In the genomic region with DNA sequence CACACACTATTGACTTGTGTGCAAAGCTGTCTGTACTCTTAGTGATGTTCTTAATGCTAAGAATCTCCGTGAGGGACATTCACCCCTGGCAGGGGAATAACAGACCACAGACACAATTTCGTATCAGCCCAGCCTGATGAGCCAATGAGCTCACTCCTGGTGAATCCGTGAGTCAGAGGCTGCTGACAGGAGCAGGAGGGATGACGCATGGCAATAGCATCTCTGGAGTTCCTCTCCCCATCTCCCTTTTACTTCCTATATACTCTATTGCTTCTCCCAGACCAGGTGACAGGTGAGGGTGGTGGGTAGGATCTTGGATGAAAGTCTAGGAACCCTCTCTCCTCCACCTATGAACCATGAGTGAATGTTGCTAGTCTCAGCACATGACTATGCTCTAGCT, we compare ENCODE assay signal across 19 mouse cellular contexts. TPM values are rescaled to one million over a fixed set of nuclear protein-coding genes. Genes with fewer than 3 reads are reported as not detected.
DNase-seq lines count a peak whose midpoint lies in the region; ATAC-seq lines count a peak whose summit lies in the region.
"Had no signal": no experiment of that assay in that cellular context is flagged by ENCODE, and none has a peak within 500 bp of the region (broad histone marks: within the 10 kb centered on the region; RNA-seq: fewer than 3 reads in every experiment).

No protein-coding gene starts in this region.

- 43% methylated on average over 4 of the region's 4 CpGs for WGBS in intestine, embryonic 14.5 days

- peak; percentile 53 for DNase-seq in adrenal gland, adult 2 months
- DNase-seq in adrenal gland, postnatal 4 days (ENCODE audit: low spot score in 2 of 2): no peak
- DNase-seq in 3134 (ENCODE audit: extremely low read depth, insufficient read length, low spot score): peak; percentile 88
- DNase-seq in adrenal gland, adult 8-10 months: peak; percentile 5
- no peak for DNase-seq in intestine, embryonic 14.5 days (ENCODE audit: low spot score)
- no peak for DNase-seq in natural killer cell, adult 2 months (ENCODE audit: low spot score in 2 of 2)
- DNase-seq in lung, postnatal 4 days: no peak
- DNase-seq in B cell, adult 2 months: no peak
- DNase-seq: cerebellum, adult 9-11 months; gastrocnemius, postnatal 25 days; kidney, adult 18-20 months; kidney, postnatal 25 days; lung, postnatal 10 days; right cerebral cortex, postnatal 14 days; thymus, postnatal 25 days had no signal

- no peaks in the 10 kb centered on the region for H3K27me3 ChIP-seq in intestine, embryonic 14.5 days (replicated peaks; ENCODE audit: control insufficient read depth, insufficient read depth, low read length)
- H3K27me3 ChIP-seq: hindbrain, embryonic 13.5 days; liver, embryonic 15.5 days; neural tube, embryonic 12.5 days had no signal

- no peaks in the 10 kb centered on the region for H3K36me3 ChIP-seq in intestine, embryonic 14.5 days (ENCODE audit: control insufficient read depth, insufficient read depth, low read length)
- H3K36me3 ChIP-seq: hindbrain, embryonic 13.5 days; liver, embryonic 15.5 days; neural tube, embryonic 12.5 days had no signal

- no peak overlapping the region for H3K4me2 ChIP-seq in intestine, embryonic 14.5 days (ENCODE audit: low read length)
- H3K4me2 ChIP-seq: hindbrain, embryonic 13.5 days; liver, embryonic 15.5 days; neural tube, embryonic 12.5 days had no signal

- H3K9ac ChIP-seq in intestine, embryonic 14.5 days (ENCODE audit: low read length): no peak overlapping the region
- H3K9ac ChIP-seq: hindbrain, embryonic 13.5 days; liver, embryonic 15.5 days; neural tube, embryonic 12.5 days had no signal

- ATAC-seq in intestine, embryonic 14.5 days (replicated peaks; ENCODE audit: low FRiP score, low TSS enrichment, low read depth): 0 out of 2 replicates have a peak, but pooled peaks have one; percentile 43
- ATAC-seq: midbrain, embryonic 16.5 days had no signal

- H3K4me1 ChIP-seq in intestine, embryonic 14.5 days (replicated peaks; ENCODE audit: control insufficient read depth, insufficient read depth, low read length): no peaks in the 10 kb centered on the region
- H3K4me1 ChIP-seq: hindbrain, embryonic 13.5 days; liver, embryonic 15.5 days; neural tube, embryonic 12.5 days had no signal

- no peaks in the 10 kb centered on the region for H3K9me3 ChIP-seq in intestine, embryonic 14.5 days (ENCODE audit: control insufficient read depth, low read length)
- H3K9me3 ChIP-seq: hindbrain, embryonic 13.5 days; liver, embryonic 15.5 days; neural tube, embryonic 12.5 days had no signal

- no peak overlapping the region for H3K4me3 ChIP-seq in intestine, embryonic 14.5 days (ENCODE audit: low read depth, low read length)
- H3K4me3 ChIP-seq: hindbrain, embryonic 13.5 days; liver, embryonic 15.5 days; neural tube, embryonic 12.5 days had no signal

- H3K27ac ChIP-seq in intestine, embryonic 14.5 days (ENCODE audit: low read depth): no peak overlapping the region
- H3K27ac ChIP-seq: hindbrain, embryonic 13.5 days; liver, embryonic 15.5 days; neural tube, embryonic 12.5 days had no signal

RNA-seq across cellular contexts. Expression of a gene that starts 28.2 kb away (rescaled TPM):
- total RNA-seq in adrenal gland, adult 2 months (2021): 10 to 100 TPM; 41.5 to 59.7 TPM
- polyA plus RNA-seq in adrenal gland, adult 2 months (2012; rRNA removed): 6.9 and 7.2 TPM in 2 replicates
- total RNA-seq in adrenal gland, postnatal 4 days (2021): 10 to 100 TPM; 48.6 TPM
- total RNA-seq in adrenal gland, adult 8-10 months (2022): 10 to 100 TPM; 51.3 to 66.0 (median 56.9) TPM
- 16.0 and 16.4 TPM in 2 replicates for polyA plus RNA-seq in intestine, embryonic 14.5 days (2014; fragmentation: Nextera tagmentation; extraction: Ambion mirVana)

Comparison
In these comparisons a context has a peak if more than half of its experiments do, and no peak if none do; other contexts are left out.
1. DNase-seq: peak in adrenal gland, adult 2 months (single experiment), 3134 (single experiment) and adrenal gland, adult 8-10 months (single experiment); none in adrenal gland, postnatal 4 days (0 of 2), intestine, embryonic 14.5 days (single experiment), natural killer cell, adult 2 months (0 of 2), lung, postnatal 4 days (0 of 2) and B cell, adult 2 months (0 of 2).